Mouse (Mus musculus) intestine, embryonic 15.5 days (tissue): ENCODE data around the gene Mettl21a. TPM values are rescaled to one million over a fixed set of nuclear protein-coding genes. Genes with fewer than 3 reads are reported as not detected.

Experiments used
- ATAC-seq: fragments of 200-750 bp; cut with Nextera tagmentation; 2 replicates; pipeline ENCODE4 v1.8.0; 2017; ENCODE audit warnings: moderate TSS enrichment, moderate library complexity
- H3K27ac ChIP-seq: fragments of 300-500 bp; sonication (generic); 2 replicates; pipeline ENCODE4 v1.5.1; 2015; ENCODE audit warnings: mild to moderate bottlenecking, inconsistent platforms
- H3K27me3 ChIP-seq: fragments of 300-500 bp; sonication (generic); replicated peaks from 2 replicates; pipeline ENCODE4 v1.6.1; 2015; ENCODE audit warnings: inconsistent platforms
- H3K36me3 ChIP-seq: fragments of 300-500 bp; sonication (generic); 2 replicates; pipeline ENCODE4 v1.6.1; 2015; ENCODE audit warnings: inconsistent platforms
- H3K4me1 ChIP-seq: fragments of 300-500 bp; sonication (generic); replicated peaks from 2 replicates; pipeline ENCODE4 v1.6.1; 2015; ENCODE audit warnings: inconsistent platforms
- H3K4me2 ChIP-seq: fragments of 300-500 bp; sonication (generic); replicated peaks from 2 replicates; pipeline ENCODE4 v1.6.1; 2015; ENCODE audit warnings: mild to moderate bottlenecking, inconsistent platforms
- H3K4me3 ChIP-seq: fragments of 300-500 bp; sonication (generic); replicated peaks from 2 replicates; pipeline ENCODE4 v1.5.1; 2015; ENCODE audit warnings: inconsistent platforms
- H3K9ac ChIP-seq: fragments of 300-500 bp; sonication (generic); 2 replicates; pipeline ENCODE4 v1.6.1; 2015; ENCODE audit warnings: inconsistent platforms
- H3K9me3 ChIP-seq: fragments of 300-500 bp; sonication (generic); 2 replicates; pipeline ENCODE4 v1.6.1; 2016; ENCODE audit warnings: inconsistent platforms
- WGBS: fragments of 180-500 bp; shearing (Covaris S2); methylation state at CpG from one replicate; pipeline ENCODE4 v1.1.7; 2015; 5-methylcytosine and 5-hydroxymethylcytosine counted together
- polyA plus RNA-seq: library from polyadenylated mRNA; unstranded; fragments of >200 nt; fragmentation: Nextera tagmentation; extraction: Ambion mirVana; gene quantifications from 2 replicates; pipeline ENCODE4 v1.2.1, GENCODE M21; 2015

Gene Mettl21a
- polyA plus RNA-seq, 1 experiment from 2014 or later, result 18.0 TPM

GRCm38 (mm10) chr1:64631526-64631925 lies 14.5 kb upstream of the Mettl21a start:
- H3K9ac ChIP-seq, result no peak overlapping the region
- WGBS, result 45% methylated on average over 5 of the region's 5 CpGs
- no peak overlapping the region for H3K4me3 ChIP-seq
- H3K4me2 ChIP-seq, result no peak overlapping the region
- H3K36me3 ChIP-seq, result no peaks in the 10 kb centered on the region
- ATAC-seq, result no peak
- H3K4me1 ChIP-seq, result no peaks in the 10 kb centered on the region
- no peaks in the 10 kb centered on the region for H3K27me3 ChIP-seq
- no peak overlapping the region for H3K27ac ChIP-seq
- no peaks in the 10 kb centered on the region for H3K9me3 ChIP-seq

- no peak for ATAC-seq
- no peak overlapping the region for H3K4me2 ChIP-seq
- no peaks in the 10 kb centered on the region for H3K4me1 ChIP-seq
- no peaks in the 10 kb centered on the region for H3K27me3 ChIP-seq
- no peak overlapping the region for H3K27ac ChIP-seq
- H3K4me3 ChIP-seq, result no peak overlapping the region
- no peaks in the 10 kb centered on the region for H3K36me3 ChIP-seq
- no peak overlapping the region for H3K9ac ChIP-seq
- H3K9me3 ChIP-seq, result no peaks in the 10 kb centered on the region
Measured at GRCm38 (mm10) chr1:64625214-64625613, 8.2 kb upstream of the Mettl21a start.

- ATAC-seq, result no peak
- no peak overlapping the region for H3K9ac ChIP-seq
- 58% methylated on average over 12 of the region's 12 CpGs for WGBS
- H3K4me2 ChIP-seq, result no peak overlapping the region
- H3K9me3 ChIP-seq, result no peaks in the 10 kb centered on the region
- H3K4me1 ChIP-seq, result peaks cover 3% of the 10 kb centered on the region
- no peaks in the 10 kb centered on the region for H3K27me3 ChIP-seq
- H3K4me3 ChIP-seq, result no peak overlapping the region
- H3K27ac ChIP-seq, result no peak overlapping the region
- H3K36me3 ChIP-seq, result no peaks in the 10 kb centered on the region
Measured at GRCm38 (mm10) chr1:64623558-64624435, 6.8 kb upstream of the Mettl21a start.

- Histone ChIP-seq H3K4me3 (no peak overlapping the region), H3K4me2 (no peak overlapping the region), H3K27me3 (no peaks in the 10 kb centered on the region), H3K4me1 (peaks cover 9% of the 10 kb centered on the region), H3K9ac (no peak overlapping the region), H3K9me3 (no peaks in the 10 kb centered on the region), H3K27ac (no peak overlapping the region), H3K36me3 (no peaks in the 10 kb centered on the region)
- ATAC-seq, result no peak
- WGBS, result 82% methylated on average over 5 of the region's 5 CpGs
Measured at GRCm38 (mm10) chr1:64621116-64621515, 4.1 kb upstream of the Mettl21a start.

GRCm38 (mm10) chr1:64618226-64618625 lies 1.2 kb upstream of the Mettl21a start:
- Histone ChIP-seq H3K27ac (no peak overlapping the region), H3K9ac (no peak overlapping the region; the same call in 1 of the 2 replicates), H3K4me2 (peak overlapping the region; percentile 82), H3K4me1 (peaks cover 13% of the 10 kb centered on the region), H3K36me3 (no peaks in the 10 kb centered on the region), H3K27me3 (no peaks in the 10 kb centered on the region), H3K9me3 (no peaks in the 10 kb centered on the region), H3K4me3 (peak overlapping the region; percentile 86)
- WGBS, result 37% methylated on average over 3 of the region's 3 CpGs
- no peak for ATAC-seq

GRCm38 (mm10) chr1:64617715-64617984 lies 608 bp upstream of the Mettl21a start:
- Histone ChIP-seq H3K27me3 (no peaks in the 10 kb centered on the region), H3K9ac (peak overlapping the region; percentile 83), H3K9me3 (no peaks in the 10 kb centered on the region), H3K4me1 (peaks cover 13% of the 10 kb centered on the region), H3K27ac (peak overlapping the region; percentile 99), H3K4me2 (peak overlapping the region; percentile 82), H3K36me3 (no peaks in the 10 kb centered on the region), H3K4me3 (peak overlapping the region; percentile 86)
- ATAC-seq, result peak; percentile 89
- under 1% methylated on average over 15 of the region's 15 CpGs for WGBS

- H3K4me1 ChIP-seq, result peaks cover 13% of the 10 kb centered on the region
- no peaks in the 10 kb centered on the region for H3K27me3 ChIP-seq
- H3K36me3 ChIP-seq, result no peaks in the 10 kb centered on the region
- 2% methylated on average over 8 of the region's 8 CpGs for WGBS
- peak overlapping the region; percentile 86 for H3K4me3 ChIP-seq
- no peak; the same call in 1 of the 2 replicates for ATAC-seq
- peak overlapping the region; percentile 82 for H3K4me2 ChIP-seq
- H3K9ac ChIP-seq, result peak overlapping the region; percentile 83
- H3K9me3 ChIP-seq, result no peaks in the 10 kb centered on the region
- peak overlapping the region; percentile 99 for H3K27ac ChIP-seq
Measured at GRCm38 (mm10) chr1:64616531-64616880, 536 bp downstream of the Mettl21a start.

- no peaks in the 10 kb centered on the region for H3K27me3 ChIP-seq
- WGBS, result 73% methylated on average over 6 of the region's 6 CpGs
- no peaks in the 10 kb centered on the region for H3K9me3 ChIP-seq
- no peak overlapping the region for H3K4me3 ChIP-seq
- no peaks in the 10 kb centered on the region for H3K36me3 ChIP-seq
- no peak for ATAC-seq
- peak overlapping the region; percentile 82 for H3K4me2 ChIP-seq
- no peak overlapping the region for H3K27ac ChIP-seq
- H3K4me1 ChIP-seq, result peaks cover 13% of the 10 kb centered on the region
- H3K9ac ChIP-seq, result peak overlapping the region; percentile 83
Measured at GRCm38 (mm10) chr1:64616076-64616475, 966 bp downstream of the Mettl21a start.

- H3K9ac ChIP-seq, result 0 out of 2 replicates have a peak overlapping the region, but pooled peaks have one; percentile 14
- H3K27me3 ChIP-seq, result no peaks in the 10 kb centered on the region
- H3K4me2 ChIP-seq, result no peak overlapping the region
- H3K4me3 ChIP-seq, result no peak overlapping the region
- ATAC-seq, result no peak
- no peaks in the 10 kb centered on the region for H3K9me3 ChIP-seq
- 84% methylated on average over 11 of the region's 11 CpGs for WGBS
- no peaks in the 10 kb centered on the region for H3K36me3 ChIP-seq
- no peak overlapping the region for H3K27ac ChIP-seq
- H3K4me1 ChIP-seq, result peaks cover 13% of the 10 kb centered on the region
Measured at GRCm38 (mm10) chr1:64615531-64615991, 1.5 kb downstream of the Mettl21a start.

GRCm38 (mm10) chr1:64614801-64615345 lies 2.2 kb downstream of the Mettl21a start:
- peaks cover 13% of the 10 kb centered on the region for H3K4me1 ChIP-seq
- no peaks in the 10 kb centered on the region for H3K9me3 ChIP-seq
- 83% methylated on average over 10 of the region's 10 CpGs for WGBS
- no peak overlapping the region for H3K27ac ChIP-seq
- no peak overlapping the region for H3K4me3 ChIP-seq
- ATAC-seq, result no peak
- no peak overlapping the region for H3K4me2 ChIP-seq
- no peaks in the 10 kb centered on the region for H3K36me3 ChIP-seq
- no peaks in the 10 kb centered on the region for H3K27me3 ChIP-seq
- no peak overlapping the region for H3K9ac ChIP-seq

GRCm38 (mm10) chr1:64614311-64614710 lies 2.7 kb downstream of the Mettl21a start:
- Histone ChIP-seq H3K4me2 (no peak overlapping the region), H3K4me1 (peaks cover 13% of the 10 kb centered on the region), H3K36me3 (no peaks in the 10 kb centered on the region), H3K27me3 (no peaks in the 10 kb centered on the region), H3K4me3 (no peak overlapping the region), H3K9ac (no peak overlapping the region), H3K9me3 (no peaks in the 10 kb centered on the region), H3K27ac (no peak overlapping the region)
- 90% methylated on average over 9 of the region's 9 CpGs for WGBS
- ATAC-seq, result no peak

- Histone ChIP-seq H3K9ac (no peak overlapping the region), H3K9me3 (no peaks in the 10 kb centered on the region), H3K4me1 (no peaks in the 10 kb centered on the region), H3K27me3 (no peaks in the 10 kb centered on the region), H3K4me2 (no peak overlapping the region), H3K4me3 (no peak overlapping the region), H3K36me3 (no peaks in the 10 kb centered on the region), H3K27ac (no peak overlapping the region)
- WGBS, result 88% methylated on average over 9 of the region's 9 CpGs
- ATAC-seq, result no peak
Measured at GRCm38 (mm10) chr1:64609976-64610375, 7.1 kb downstream of the Mettl21a start.

- Histone ChIP-seq H3K4me2 (no peak overlapping the region), H3K9ac (no peak overlapping the region), H3K9me3 (no peaks in the 10 kb centered on the region), H3K27ac (no peak overlapping the region), H3K4me3 (no peak overlapping the region), H3K27me3 (no peaks in the 10 kb centered on the region), H3K36me3 (no peaks in the 10 kb centered on the region), H3K4me1 (no peaks in the 10 kb centered on the region)
- no peak; the same call in 1 of the 2 replicates for ATAC-seq
- 61% methylated on average over 4 of the region's 4 CpGs for WGBS
Measured at GRCm38 (mm10) chr1:64609145-64609544, 7.9 kb downstream of the Mettl21a start.
